Mouse (Mus musculus) splenic B cell, adult 2 months (primary cell): ENCODE results near the gene Adgrd1.
"Not testable (repeated sequence)": the region's sequence is repeated elsewhere in the genome, so short reads cannot be mapped to it uniquely, and the experiment has no call there.

Experiments used
- DNase-seq: peaks from one replicate; pipeline ENCODE4 v3.0.0-alpha.2; 2011; ENCODE audit warnings: low read depth, low spot score
- H3K27me3 ChIP-seq: 2 replicates; pipeline ENCODE4 v1.6.1; 2012; ENCODE audit warnings: mild to moderate bottlenecking, low read length, moderate library complexity, mixed read lengths; ENCODE audit not compliant: control insufficient read depth, poor library complexity, insufficient read depth, severe bottlenecking
- H3K36me3 ChIP-seq: 2 replicates; pipeline ENCODE4 v1.6.1; 2012; ENCODE audit warnings: mild to moderate bottlenecking, low read length, moderate library complexity, mixed read lengths; ENCODE audit not compliant: control insufficient read depth, poor library complexity, insufficient read depth, severe bottlenecking

The Adgrd1 gene

GRCm38 (mm10) chr5:129119146-129119545 lies 22.6 kb downstream of the Adgrd1 start:
- Histone ChIP-seq H3K36me3 (no peaks in the 10 kb centered on the region), H3K27me3 (no peaks in the 10 kb centered on the region)
- DNase-seq = no peak

DNA sequence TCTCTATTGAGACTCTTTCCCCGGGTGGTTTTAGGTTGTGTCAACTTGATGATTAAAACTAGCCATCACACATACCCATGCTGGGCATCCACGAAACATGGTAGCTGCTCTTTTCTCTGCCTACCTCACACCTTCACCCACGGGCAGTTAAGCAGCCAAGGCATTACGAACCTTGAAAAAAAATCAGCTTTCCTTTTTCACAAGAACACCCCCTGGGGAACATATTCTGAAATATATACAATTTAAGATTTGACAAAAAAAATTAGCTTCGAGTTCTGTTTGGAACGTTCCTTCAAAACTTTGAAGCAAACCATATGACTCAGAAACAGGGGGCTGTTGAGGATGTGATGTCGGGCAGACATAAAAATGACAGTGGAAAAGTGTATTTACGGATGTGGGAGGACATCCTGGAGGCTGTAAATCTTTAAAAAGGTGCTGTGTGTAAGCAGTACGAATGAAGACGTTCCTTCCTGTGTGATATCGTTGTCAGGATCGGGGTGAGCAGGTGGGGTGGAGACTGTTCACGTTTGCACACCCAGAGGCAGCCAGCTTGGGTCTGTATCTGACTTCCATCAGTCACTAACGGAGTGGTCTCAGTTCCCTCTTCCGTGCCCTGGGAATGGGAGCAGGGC lies 25.2 kb downstream of the Adgrd1 start:
- H3K27me3 ChIP-seq = no peaks in the 10 kb centered on the region
- DNase-seq = no peak
- no peaks in the 10 kb centered on the region for H3K36me3 ChIP-seq

GRCm38 (mm10) chr5:129122491-129122890 lies 25.9 kb downstream of the Adgrd1 start:
- no peak for DNase-seq
- Histone ChIP-seq H3K27me3 (no peaks in the 10 kb centered on the region), H3K36me3 (no peaks in the 10 kb centered on the region)

GRCm38 (mm10) chr5:129124070-129124828 lies 27.7 kb downstream of the Adgrd1 start:
- Histone ChIP-seq H3K27me3 (no peaks in the 10 kb centered on the region), H3K36me3 (no peaks in the 10 kb centered on the region)
- no peak for DNase-seq

DNA sequence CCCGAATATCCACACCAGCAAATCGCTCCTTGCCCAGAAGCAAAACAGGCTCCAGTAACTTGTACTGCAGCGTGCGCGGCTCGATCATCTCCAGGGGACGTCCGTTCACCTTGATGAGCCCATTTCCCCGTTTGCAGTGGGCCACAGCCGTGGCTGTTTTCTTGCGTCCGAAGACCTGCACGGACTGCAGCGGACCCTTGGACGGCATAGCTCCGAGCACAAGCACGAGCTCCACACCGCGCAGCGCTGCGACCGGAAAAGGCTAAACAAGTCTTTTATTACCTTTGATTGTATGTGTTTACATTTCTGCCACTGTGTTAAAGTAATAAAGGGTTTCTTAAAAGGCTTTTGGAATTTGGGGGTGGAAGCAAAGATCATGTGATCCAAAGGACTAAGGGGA lies 31.8 kb downstream of the Adgrd1 start:
- H3K27me3 ChIP-seq, H3K36me3 ChIP-seq, DNase-seq: not testable (repeated sequence)

DNA sequence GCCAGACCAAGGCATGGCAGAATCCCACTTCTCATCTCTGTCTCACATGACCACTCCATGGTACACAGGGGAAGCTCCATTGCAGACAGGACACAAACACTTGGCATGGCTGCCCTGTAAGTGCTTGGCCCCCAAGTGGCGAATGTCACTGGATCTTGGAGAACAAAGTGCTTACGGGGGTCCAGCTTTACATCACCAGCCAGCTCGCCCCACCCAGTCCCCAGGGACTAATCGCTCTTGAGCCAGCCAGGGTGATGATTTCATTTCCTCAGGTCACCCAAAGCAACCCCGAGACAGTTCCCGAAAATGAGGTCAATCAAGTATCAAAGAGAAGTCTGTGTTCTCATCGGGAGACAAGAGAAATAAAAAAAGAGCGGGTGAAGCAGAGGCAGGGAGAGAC lies 33.8 kb downstream of the Adgrd1 start:
- DNase-seq = no peak
- no peaks in the 10 kb centered on the region for H3K36me3 ChIP-seq
- H3K27me3 ChIP-seq = no peaks in the 10 kb centered on the region

DNA sequence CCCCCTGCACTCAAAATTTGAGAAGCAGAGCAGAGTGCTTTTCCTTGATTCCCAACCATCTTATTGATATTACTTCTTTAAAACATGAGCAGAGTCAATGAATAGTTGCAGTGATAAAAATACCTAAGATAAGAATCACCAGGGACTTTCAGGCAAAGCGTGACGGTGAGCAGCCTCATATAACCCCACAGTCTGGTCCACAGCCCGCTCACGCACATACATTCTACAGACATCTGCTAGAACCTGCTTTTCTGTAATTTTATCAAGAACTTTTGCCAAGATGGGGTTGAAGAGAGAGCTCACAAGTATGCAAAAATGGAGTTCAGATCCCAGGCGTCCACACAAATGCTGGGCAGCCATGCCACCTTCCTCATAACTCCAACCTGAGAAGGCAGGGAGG lies 40.9 kb downstream of the Adgrd1 start:
- H3K27me3 ChIP-seq = no peaks in the 10 kb centered on the region
- DNase-seq = no peak
- H3K36me3 ChIP-seq = no peaks in the 10 kb centered on the region

DNA sequence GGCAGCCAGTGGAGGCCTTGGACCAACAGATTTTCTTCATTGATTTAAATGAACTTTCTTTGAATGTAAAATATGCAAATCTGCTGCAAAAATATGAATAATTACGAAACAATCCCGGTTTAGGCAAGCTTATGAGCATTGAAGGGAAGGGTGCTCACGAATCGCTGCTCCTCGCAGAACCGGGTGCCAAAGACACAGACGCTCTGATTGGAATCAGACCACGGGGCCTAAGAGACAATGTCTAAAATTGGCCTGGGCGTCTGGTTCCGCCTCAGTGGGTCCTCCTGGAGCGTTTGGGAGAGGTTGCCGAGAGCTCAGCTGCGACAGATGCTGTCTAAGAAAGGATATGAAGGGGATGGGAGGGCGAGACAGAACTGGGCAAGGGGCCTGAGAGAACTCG lies 42.0 kb downstream of the Adgrd1 start:
- Histone ChIP-seq H3K27me3 (no peaks in the 10 kb centered on the region), H3K36me3 (no peaks in the 10 kb centered on the region)
- no peak for DNase-seq

DNA sequence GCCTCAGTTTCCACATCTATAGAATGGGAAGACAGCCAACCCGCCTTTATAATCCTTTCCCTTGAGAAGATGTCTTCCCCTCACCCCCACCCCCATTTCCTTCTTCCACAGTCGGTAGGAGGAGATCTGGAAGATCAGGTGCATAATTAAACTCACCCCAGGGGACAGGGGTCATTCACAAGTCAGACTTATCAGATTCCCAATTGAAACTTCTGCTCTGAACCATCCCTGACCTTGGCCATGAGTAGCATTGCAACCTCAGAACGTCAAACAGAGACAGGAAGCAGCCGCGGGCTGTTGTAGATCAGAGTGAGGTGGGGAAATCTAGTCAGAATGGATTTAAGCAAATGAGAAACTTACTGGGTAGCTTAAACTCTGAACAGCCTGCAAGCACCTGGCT lies 46.3 kb downstream of the Adgrd1 start:
- Histone ChIP-seq H3K36me3 (no peaks in the 10 kb centered on the region), H3K27me3 (no peaks in the 10 kb centered on the region)
- DNase-seq = no peak

- H3K36me3 ChIP-seq = no peaks in the 10 kb centered on the region
Measured at GRCm38 (mm10) chr5:129145307-129145935, 48.9 kb downstream of the Adgrd1 start.

DNA sequence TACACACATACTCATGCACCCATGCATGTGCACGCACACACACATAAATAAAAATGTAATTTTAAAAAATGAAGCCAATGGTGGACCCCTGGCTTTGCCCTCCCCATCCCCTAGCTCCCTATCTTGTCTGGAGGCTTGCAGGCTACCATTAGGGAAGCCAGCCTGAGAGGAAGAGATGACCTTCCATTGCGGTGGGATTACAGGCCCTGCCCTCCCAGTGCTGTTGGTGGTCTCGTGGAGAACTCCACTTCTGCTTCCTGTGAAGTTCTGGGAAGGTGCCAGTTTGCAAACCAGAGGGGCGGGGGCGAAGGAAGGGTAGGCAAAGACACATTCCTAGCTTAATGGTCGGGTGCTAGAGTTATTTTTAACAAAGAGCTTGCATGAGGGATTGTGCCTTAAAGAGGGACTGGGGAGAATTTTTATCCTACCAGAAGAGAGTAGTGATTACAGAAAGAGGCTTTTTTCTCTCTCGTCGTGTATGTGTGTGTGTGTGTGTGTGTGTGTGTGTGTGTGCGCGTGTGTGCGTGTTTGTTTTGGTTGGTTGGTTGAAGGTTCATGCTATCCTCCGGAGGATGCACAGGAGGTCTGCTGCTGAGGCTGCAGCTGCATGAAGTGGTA lies 50.5 kb downstream of the Adgrd1 start:
- H3K36me3 ChIP-seq = no peaks in the 10 kb centered on the region
- H3K27me3 ChIP-seq = no peaks in the 10 kb centered on the region
- DNase-seq = no peak

More at GRCm38 (mm10) chr5:129145307-129145935, 48.9 kb downstream of the Adgrd1 start:
- no peak for DNase-seq
- H3K27me3 ChIP-seq = no peaks in the 10 kb centered on the region

- no peak for DNase-seq
- Histone ChIP-seq H3K27me3 (no peaks in the 10 kb centered on the region), H3K36me3 (no peaks in the 10 kb centered on the region)
Measured at GRCm38 (mm10) chr5:129148485-129148884, 51.9 kb downstream of the Adgrd1 start.

DNA sequence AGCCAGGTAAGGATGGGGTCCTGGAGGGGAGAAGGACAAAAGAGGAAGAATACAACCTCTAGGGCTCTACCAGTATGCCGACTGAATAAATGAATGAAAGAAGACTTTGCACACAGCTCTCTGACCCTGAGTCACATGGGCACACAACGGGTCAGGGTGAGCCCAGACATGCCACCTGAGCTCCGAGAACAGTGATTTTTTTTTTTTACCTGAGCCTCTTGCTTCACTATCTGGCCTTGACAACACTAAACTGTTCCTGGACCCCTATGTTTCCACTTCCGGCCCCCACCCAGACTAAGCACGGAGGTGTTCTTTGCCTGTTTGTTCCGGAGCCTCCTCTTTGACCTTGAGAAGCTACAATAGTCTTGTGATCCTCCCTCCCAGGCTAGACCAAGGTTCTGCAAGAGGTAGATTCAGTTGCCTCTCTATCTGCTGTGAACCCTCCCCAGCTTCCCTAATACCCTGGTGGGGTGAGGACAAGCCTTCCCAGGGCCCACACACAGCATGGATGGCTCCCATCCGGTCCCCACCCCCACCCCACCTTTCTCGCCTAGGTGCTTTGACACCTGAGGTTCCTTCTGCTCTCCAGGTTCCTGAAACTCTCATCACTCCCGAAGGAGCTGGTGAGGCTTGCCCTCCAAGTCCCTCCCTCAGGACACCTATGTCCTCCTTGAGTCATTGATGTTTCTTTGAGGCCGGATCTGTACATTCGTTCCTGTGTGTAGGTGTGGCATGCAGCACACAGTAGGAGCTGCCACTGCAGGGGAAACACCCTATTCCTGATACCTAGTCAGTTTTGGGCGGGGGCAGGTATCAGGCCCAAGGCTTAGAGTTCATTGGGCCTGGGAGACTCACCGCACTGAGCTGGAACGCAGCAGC lies 58.7 kb downstream of the Adgrd1 start:
- DNase-seq = no peak
- H3K27me3 ChIP-seq = no peaks in the 10 kb centered on the region
- H3K36me3 ChIP-seq = no peaks in the 10 kb centered on the region

- no peaks in the 10 kb centered on the region for H3K36me3 ChIP-seq
- H3K27me3 ChIP-seq = no peaks in the 10 kb centered on the region
- no peak for DNase-seq
Measured at GRCm38 (mm10) chr5:129155902-129156311, 59.4 kb downstream of the Adgrd1 start.
